Comparison of ENCODE assay signal across 34 mouse cellular contexts in the genomic region with DNA sequence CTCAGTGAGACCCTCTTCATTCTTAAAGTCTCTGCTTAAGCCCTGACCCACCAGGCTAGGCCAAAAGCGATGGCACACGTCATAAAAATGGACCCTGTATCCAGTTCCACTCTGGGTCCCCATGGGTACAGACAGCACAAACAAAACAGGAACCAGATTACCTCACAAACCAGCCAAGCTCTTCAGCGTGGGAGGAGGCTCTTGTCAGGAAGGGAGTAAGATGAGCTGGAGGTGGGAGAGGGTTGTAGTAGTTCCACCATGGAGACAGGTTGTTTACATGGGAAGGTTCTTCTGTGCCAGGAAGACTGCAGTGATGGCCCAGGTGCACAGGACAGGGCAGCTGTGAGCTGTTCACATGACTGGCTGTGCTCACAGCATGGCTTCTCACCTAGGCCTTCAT. TPM values are rescaled to one million over a fixed set of nuclear protein-coding genes. Genes with fewer than 3 reads are reported as not detected.
DNase-seq lines count a peak whose midpoint lies in the region; ATAC-seq and TF ChIP-seq lines count a peak whose summit lies in the region.
"Had no signal": no experiment of that assay in that cellular context is flagged by ENCODE, and none has a peak within 500 bp of the region (broad histone marks: within the 10 kb centered on the region; RNA-seq: fewer than 3 reads in every experiment).

No protein-coding gene starts in this region.

- ATAC-seq in kidney, embryonic 16.5 days (ENCODE audit: low FRiP score, low TSS enrichment), result peak; percentile 54; the same call in 1 of the 2 replicates
- no peak for ATAC-seq in inflammation-experienced regulatory T-cells, adult 6 months
- ATAC-seq: forebrain, embryonic 14.5 days; intestine, embryonic 15.5 days; lung, postnatal 0 days; Patski had no signal

- TF ChIP-seq CTCF in gastrocnemius, adult 2 months (IDR thresholded peaks at IDR 0.05), result no peak
- no peak for TF ChIP-seq CTCF in kidney, adult 2 months (conservative IDR thresholded peaks at IDR 0.05; ENCODE audit: insufficient read depth, insufficient read length, low read depth, low read length)

- 78% methylated on average over 3 of the region's 3 CpGs for WGBS in heart, embryonic 10.5 days
- WGBS in kidney, embryonic 16.5 days, result 46% methylated on average over 3 of the region's 3 CpGs
- WGBS in kidney, adult 2 months, result 53% methylated on average over 3 of the region's 3 CpGs

- no peak overlapping the region for H3K4me2 ChIP-seq in kidney, embryonic 16.5 days (replicated peaks; ENCODE audit: low read depth, low read length)
- H3K4me2 ChIP-seq: embryonic facial prominence, embryonic 12.5 days; hindbrain, embryonic 15.5 days; intestine, embryonic 15.5 days; limb, embryonic 15.5 days; liver, embryonic 13.5 days; midbrain, embryonic 12.5 days; neural tube, embryonic 12.5 days had no signal

- no peak overlapping the region for H3K9ac ChIP-seq in kidney, embryonic 16.5 days (replicated peaks; ENCODE audit: low read length)
- H3K9ac ChIP-seq: embryonic facial prominence, embryonic 12.5 days; hindbrain, embryonic 15.5 days; intestine, embryonic 15.5 days; limb, embryonic 15.5 days; liver, embryonic 13.5 days; midbrain, embryonic 12.5 days; neural tube, embryonic 12.5 days had no signal

- TF ChIP-seq POLR2A in kidney, adult 2 months (IDR thresholded peaks at IDR 0.05; ENCODE audit: low read depth, low read length), result no peak

- peak overlapping the region; percentile 83 for H3K27ac ChIP-seq in gastrocnemius, adult 2 months
- no peak overlapping the region for H3K27ac ChIP-seq in heart, embryonic 10.5 days
- no peak overlapping the region for H3K27ac ChIP-seq in kidney, embryonic 16.5 days (ENCODE audit: low read length)
- H3K27ac ChIP-seq in kidney, adult 2 months (ENCODE audit: insufficient read depth, low read depth, low read length), result no peak overlapping the region
- H3K27ac ChIP-seq: embryonic facial prominence, embryonic 12.5 days; hindbrain, embryonic 15.5 days; intestine, embryonic 15.5 days; limb, embryonic 10.5 days; limb, embryonic 15.5 days; liver, embryonic 13.5 days; midbrain, embryonic 12.5 days; neural tube, embryonic 12.5 days; stomach, postnatal 0 days had no signal

- peaks cover 57% of the 10 kb centered on the region for H3K36me3 ChIP-seq in heart, embryonic 10.5 days
- no peaks in the 10 kb centered on the region for H3K36me3 ChIP-seq in kidney, embryonic 16.5 days (ENCODE audit: insufficient read depth, low read length)
- H3K36me3 ChIP-seq in kidney, adult 2 months (ENCODE audit: control insufficient read depth, insufficient read depth, low read length), result no peaks in the 10 kb centered on the region
- H3K36me3 ChIP-seq: intestine, embryonic 15.5 days; liver, embryonic 13.5 days; neural tube, embryonic 12.5 days had no signal

- H3K4me1 ChIP-seq in heart, embryonic 10.5 days, result no peaks in the 10 kb centered on the region
- H3K4me1 ChIP-seq in kidney, embryonic 16.5 days (ENCODE audit: insufficient read depth, low read length), result no peaks in the 10 kb centered on the region
- no peaks in the 10 kb centered on the region for H3K4me1 ChIP-seq in kidney, adult 2 months (ENCODE audit: control insufficient read depth, insufficient read depth, low read length)
- H3K4me1 ChIP-seq: embryonic facial prominence, embryonic 12.5 days; hindbrain, embryonic 15.5 days; intestine, embryonic 15.5 days; limb, embryonic 10.5 days; limb, embryonic 15.5 days; liver, embryonic 13.5 days; megakaryocyte, embryonic 14.5 days; midbrain, embryonic 12.5 days; neural tube, embryonic 12.5 days had no signal

- intact Hi-C loops in gastrocnemius, adult 2 months (cut with DNase I), result no loop called here
- intact Hi-C loops in heart, postnatal 10 days (cut with DNase I), result no loop called here

- H3K4me3 ChIP-seq in gastrocnemius, adult 2 months, result no peak overlapping the region; the same call in 1 of the 2 replicates
- no peak overlapping the region for H3K4me3 ChIP-seq in heart, embryonic 10.5 days
- no peak overlapping the region for H3K4me3 ChIP-seq in kidney, embryonic 16.5 days (ENCODE audit: low read length)
- H3K4me3 ChIP-seq in kidney, adult 2 months (ENCODE audit: insufficient read depth, low read depth, low read length), result no peak overlapping the region
- H3K4me3 ChIP-seq: embryonic facial prominence, embryonic 12.5 days; hindbrain, embryonic 15.5 days; intestine, embryonic 15.5 days; limb, embryonic 10.5 days; limb, embryonic 15.5 days; liver, embryonic 13.5 days; megakaryocyte, embryonic 14.5 days; midbrain, embryonic 12.5 days; myocyte; neural tube, embryonic 12.5 days had no signal

- no peaks in the 10 kb centered on the region for H3K27me3 ChIP-seq in heart, embryonic 10.5 days (ENCODE audit: insufficient read depth, poor library complexity, severe bottlenecking)
- H3K27me3 ChIP-seq in kidney, embryonic 16.5 days (ENCODE audit: insufficient read depth, low read length), result no peaks in the 10 kb centered on the region
- no peaks in the 10 kb centered on the region for H3K27me3 ChIP-seq in kidney, adult 2 months (replicated peaks; ENCODE audit: control insufficient read depth, insufficient read depth, low read length)
- H3K27me3 ChIP-seq: embryonic facial prominence, embryonic 12.5 days; hindbrain, embryonic 15.5 days; intestine, embryonic 15.5 days; limb, embryonic 15.5 days; liver, embryonic 13.5 days; megakaryocyte, embryonic 14.5 days; midbrain, embryonic 12.5 days; neural tube, embryonic 12.5 days had no signal

- no peaks in the 10 kb centered on the region for H3K9me3 ChIP-seq in heart, embryonic 10.5 days
- H3K9me3 ChIP-seq in kidney, embryonic 16.5 days (ENCODE audit: low read length), result no peaks in the 10 kb centered on the region
- H3K9me3 ChIP-seq: embryonic facial prominence, embryonic 12.5 days; hindbrain, embryonic 15.5 days; intestine, embryonic 15.5 days; limb, embryonic 10.5 days; limb, embryonic 15.5 days; liver, embryonic 13.5 days; midbrain, embryonic 12.5 days; neural tube, embryonic 12.5 days had no signal

- peak; percentile 43 for DNase-seq in gastrocnemius, adult 2 months
- no peak for DNase-seq in gastrocnemius, adult 8-10 months (ENCODE audit: low spot score in 2 of 2)
- DNase-seq in heart, postnatal 10 days, result peak; percentile 35 to 46
- DNase-seq in heart, embryonic 10.5 days (ENCODE audit: low spot score), result no peak
- DNase-seq in kidney, adult 2 months, result no peak
- DNase-seq in heart, postnatal 4 days, result peak; percentile 21
- DNase-seq: adrenal gland, postnatal 10 days; cerebellum, adult 11 months; cerebellum, adult 9-11 months; embryo, embryonic 11 days; gastrocnemius, postnatal 14 days; kidney, postnatal 10 days; layer of hippocampus, adult 9-11 months; liver, embryonic 13.5 days; lung, adult 18-20 months; lung, postnatal 4 days; thymus, adult 18-20 months; thymus, postnatal 25 days had no signal

RNA-seq across cellular contexts. Expression of a gene that starts 53.7 kb away (rescaled TPM):
- 100 to 1,000 TPM; 188 to 287 TPM for total RNA-seq in gastrocnemius, adult 2 months (2021)
- total RNA-seq in gastrocnemius, adult 8-10 months (2022), result 100 to 1,000 TPM; 189 to 250 (median 219) TPM
- 100 to 1,000 TPM; 153 to 156 TPM for total RNA-seq in heart, postnatal 10 days (2021)
- polyA plus RNA-seq in heart, embryonic 10.5 days (2016; fragmentation: Nextera tagmentation; extraction: Ambion mirVana), result 34.8 and 54.1 TPM in 2 replicates
- polyA plus RNA-seq in kidney, embryonic 16.5 days (2015; fragmentation: Nextera tagmentation; extraction: Ambion mirVana), result 4.5 and 5.2 TPM in 2 replicates
- polyA plus RNA-seq in kidney, adult 2 months (2012; rRNA removed), result 0.48 and 1.2 TPM in 2 replicates
- 100 to 1,000 TPM; 137 to 146 TPM for total RNA-seq in heart, postnatal 4 days (2021)
- polyA plus RNA-seq in inflammation-experienced regulatory T-cells, adult 6 months (2017; shearing (Covaris generic)), result not detected
- total RNA-seq: MEL had no signal

Comparison
In these comparisons a context has a peak if more than half of its experiments do, and no peak if none do; other contexts are left out.
1. DNase-seq: peak in gastrocnemius, adult 2 months (single experiment), heart, postnatal 10 days (2 of 2) and heart, postnatal 4 days (single experiment); none in gastrocnemius, adult 8-10 months (0 of 2), heart, embryonic 10.5 days (single experiment) and kidney, adult 2 months (single experiment).